Mouse (Mus musculus) lung, embryonic 15.5 days (tissue): Measurements from ENCODE around the gene Gpr153. TPM values are rescaled to one million over a fixed set of nuclear protein-coding genes. Genes with fewer than 3 reads are reported as not detected.

Experiments used
- ATAC-seq: fragments of 200-750 bp; cut with Nextera tagmentation; 2 replicates; pipeline ENCODE4 v1.8.0; 2017; ENCODE audit warnings: moderate number of reproducible peaks, borderline replicate concordance; ENCODE audit not compliant: low FRiP score, low TSS enrichment; ENCODE audit errors: extremely low read depth
- H3K27ac ChIP-seq: fragments of 300-500 bp; sonication (generic); 2 replicates; pipeline ENCODE4 v1.5.1; 2015; ENCODE audit warnings: moderate library complexity, mild to moderate bottlenecking, inconsistent platforms
- H3K27me3 ChIP-seq: fragments of 300-500 bp; sonication (generic); 2 replicates; pipeline ENCODE4 v1.6.1; 2015; ENCODE audit warnings: inconsistent platforms
- H3K36me3 ChIP-seq: fragments of 300-500 bp; sonication (generic); 2 replicates; pipeline ENCODE4 v1.6.1; 2015; ENCODE audit warnings: inconsistent platforms
- H3K4me1 ChIP-seq: fragments of 300-500 bp; sonication (generic); 2 replicates; pipeline ENCODE4 v1.6.1; 2015; ENCODE audit warnings: inconsistent platforms
- H3K4me2 ChIP-seq: fragments of 300-500 bp; sonication (generic); 2 replicates; pipeline ENCODE4 v1.6.1; 2015; ENCODE audit warnings: inconsistent platforms, mild to moderate bottlenecking, moderate library complexity
- H3K4me3 ChIP-seq: fragments of 300-500 bp; sonication (generic); 2 replicates; pipeline ENCODE4 v1.5.1; 2015; ENCODE audit warnings: mild to moderate bottlenecking, inconsistent platforms
- H3K9ac ChIP-seq: fragments of 300-500 bp; sonication (generic); 2 replicates; pipeline ENCODE4 v1.6.1; 2015; ENCODE audit warnings: inconsistent platforms
- H3K9me3 ChIP-seq: fragments of 300-500 bp; sonication (generic); 2 replicates; pipeline ENCODE4 v1.6.1; 2016; ENCODE audit warnings: inconsistent platforms
- WGBS: fragments of 180-500 bp; shearing (Covaris S2); methylation state at CpG from one replicate; pipeline ENCODE4 v1.1.7; 2015; 5-methylcytosine and 5-hydroxymethylcytosine counted together
- polyA plus RNA-seq: library from polyadenylated mRNA; unstranded; fragments of >200 nt; fragmentation: Nextera tagmentation; extraction: Ambion mirVana; gene quantifications from 2 replicates; pipeline ENCODE4 v1.2.1, GENCODE M21; 2015

Gene Gpr153
- polyA plus RNA-seq, 1 experiment from 2014 or later: 14.9 TPM

- Histone ChIP-seq H3K27me3 (no peaks in the 10 kb centered on the region), H3K4me1 (no peaks in the 10 kb centered on the region), H3K4me3 (no peak overlapping the region), H3K4me2 (no peak overlapping the region), H3K9ac (no peak overlapping the region), H3K36me3 (no peaks in the 10 kb centered on the region), H3K27ac (no peak overlapping the region), H3K9me3 (no peaks in the 10 kb centered on the region)
- ATAC-seq: no peak
- WGBS: 53% methylated on average over 3 of the region's 3 CpGs
Measured at GRCm38 (mm10) chr4:152247195-152247594, 26.8 kb upstream of the Gpr153 start.

- no peaks in the 10 kb centered on the region for H3K36me3 ChIP-seq
- H3K4me3 ChIP-seq: no peak overlapping the region
- no peak overlapping the region for H3K27ac ChIP-seq
- ATAC-seq: no peak
- no peak overlapping the region for H3K9ac ChIP-seq
- H3K9me3 ChIP-seq: no peaks in the 10 kb centered on the region
- H3K27me3 ChIP-seq: no peaks in the 10 kb centered on the region
- 86% methylated on average over 6 of the region's 6 CpGs for WGBS
- H3K4me1 ChIP-seq: no peaks in the 10 kb centered on the region
- no peak overlapping the region for H3K4me2 ChIP-seq
Measured at GRCm38 (mm10) chr4:152250615-152251014, 23.4 kb upstream of the Gpr153 start.

- WGBS: 47% methylated on average over 9 of the region's 9 CpGs
- Histone ChIP-seq H3K27me3 (no peaks in the 10 kb centered on the region), H3K4me1 (peaks cover 14% of the 10 kb centered on the region; the same call in 1 of the 2 replicates), H3K9ac (no peak overlapping the region), H3K9me3 (no peaks in the 10 kb centered on the region), H3K27ac (no peak overlapping the region), H3K4me2 (no peak overlapping the region), H3K36me3 (no peaks in the 10 kb centered on the region), H3K4me3 (no peak overlapping the region)
- no peak for ATAC-seq
Measured at GRCm38 (mm10) chr4:152253183-152253759, 20.8 kb upstream of the Gpr153 start.

DNA sequence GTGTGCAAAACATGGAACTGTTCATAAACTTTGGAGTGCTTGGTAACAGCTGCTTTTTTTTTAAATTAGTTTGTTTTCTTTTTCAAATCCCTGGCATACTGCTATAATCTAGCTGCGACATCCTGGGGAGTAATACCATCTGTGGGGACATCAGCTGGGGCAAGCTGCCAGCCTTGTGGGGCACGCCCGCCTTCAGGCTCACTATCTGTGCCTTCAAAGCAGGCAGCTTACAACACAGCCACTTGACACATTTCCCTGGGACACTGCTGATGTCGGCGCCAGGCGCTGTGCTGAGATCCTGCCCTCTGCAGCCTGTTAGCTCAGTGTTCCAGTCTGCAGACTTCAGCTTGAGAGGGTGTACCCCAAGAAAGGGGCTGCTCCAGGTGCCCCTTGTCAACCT, 17.0 kb upstream of the Gpr153 start:
- Histone ChIP-seq H3K27ac (peak overlapping the region; percentile 43), H3K9me3 (no peaks in the 10 kb centered on the region), H3K4me3 (no peak overlapping the region), H3K4me1 (peaks cover 21% of the 10 kb centered on the region; the same call in 1 of the 2 replicates), H3K36me3 (no peaks in the 10 kb centered on the region), H3K27me3 (no peaks in the 10 kb centered on the region), H3K9ac (no peak overlapping the region), H3K4me2 (no peak overlapping the region)
- 27% methylated on average over 6 of the region's 6 CpGs for WGBS
- peak; percentile 64; the same call in 1 of the 2 replicates for ATAC-seq

- Histone ChIP-seq H3K4me2 (no peak overlapping the region), H3K27ac (no peak overlapping the region), H3K4me3 (no peak overlapping the region), H3K36me3 (no peaks in the 10 kb centered on the region), H3K27me3 (no peaks in the 10 kb centered on the region), H3K4me1 (peaks cover 40% of the 10 kb centered on the region), H3K9me3 (no peaks in the 10 kb centered on the region), H3K9ac (no peak overlapping the region)
- 88% methylated on average over 8 of the region's 8 CpGs for WGBS
- no peak for ATAC-seq
Measured at GRCm38 (mm10) chr4:152260451-152260850, 13.6 kb upstream of the Gpr153 start.

DNA sequence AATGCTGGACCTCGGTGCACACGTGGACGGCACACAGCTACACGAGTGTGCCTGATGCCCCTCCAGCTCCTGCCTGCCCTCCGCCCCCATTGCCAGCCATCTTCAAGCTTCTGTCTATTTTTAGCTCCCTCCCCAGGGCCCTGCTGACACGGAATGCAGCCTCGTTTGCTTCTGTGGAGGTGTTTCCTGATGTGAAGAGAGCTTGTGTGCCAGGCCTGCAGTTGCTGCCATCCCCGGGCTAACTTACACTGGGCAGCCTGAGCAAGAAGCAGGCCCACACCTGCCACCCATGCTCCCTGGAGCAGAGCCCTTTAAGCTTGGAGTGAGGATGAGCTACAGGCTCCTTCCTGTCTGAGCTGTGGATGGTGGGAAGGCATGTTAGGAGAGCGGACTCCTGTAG, 11.8 kb upstream of the Gpr153 start:
- WGBS: 48% methylated on average over 9 of the region's 9 CpGs
- no peaks in the 10 kb centered on the region for H3K36me3 ChIP-seq
- H3K4me3 ChIP-seq: no peak overlapping the region
- H3K4me1 ChIP-seq: peaks cover 30% of the 10 kb centered on the region
- no peak overlapping the region for H3K9ac ChIP-seq
- H3K9me3 ChIP-seq: no peaks in the 10 kb centered on the region
- ATAC-seq: no peak
- H3K27ac ChIP-seq: no peak overlapping the region
- no peaks in the 10 kb centered on the region for H3K27me3 ChIP-seq
- H3K4me2 ChIP-seq: no peak overlapping the region

GRCm38 (mm10) chr4:152263089-152263488, 10.9 kb upstream of the Gpr153 start:
- H3K4me1 ChIP-seq: peaks cover 34% of the 10 kb centered on the region
- H3K4me2 ChIP-seq: no peak overlapping the region
- H3K4me3 ChIP-seq: no peak overlapping the region
- ATAC-seq: no peak
- 48% methylated on average over 9 of the region's 9 CpGs for WGBS
- no peaks in the 10 kb centered on the region for H3K27me3 ChIP-seq
- no peak overlapping the region for H3K9ac ChIP-seq
- no peak overlapping the region for H3K27ac ChIP-seq
- H3K36me3 ChIP-seq: no peaks in the 10 kb centered on the region
- H3K9me3 ChIP-seq: no peaks in the 10 kb centered on the region

GRCm38 (mm10) chr4:152263512-152264176, 10.4 kb upstream of the Gpr153 start:
- no peak overlapping the region for H3K9ac ChIP-seq
- H3K4me1 ChIP-seq: peaks cover 37% of the 10 kb centered on the region
- H3K4me2 ChIP-seq: no peak overlapping the region
- no peaks in the 10 kb centered on the region for H3K27me3 ChIP-seq
- H3K36me3 ChIP-seq: no peaks in the 10 kb centered on the region
- no peaks in the 10 kb centered on the region for H3K9me3 ChIP-seq
- ATAC-seq: peak; percentile 68
- no peak overlapping the region for H3K27ac ChIP-seq
- no peak overlapping the region for H3K4me3 ChIP-seq
- 37% methylated on average over 10 of the region's 10 CpGs for WGBS

GRCm38 (mm10) chr4:152264177-152264530, 9.9 kb upstream of the Gpr153 start:
- ATAC-seq: no peak
- peaks cover 37% of the 10 kb centered on the region for H3K4me1 ChIP-seq

DNA sequence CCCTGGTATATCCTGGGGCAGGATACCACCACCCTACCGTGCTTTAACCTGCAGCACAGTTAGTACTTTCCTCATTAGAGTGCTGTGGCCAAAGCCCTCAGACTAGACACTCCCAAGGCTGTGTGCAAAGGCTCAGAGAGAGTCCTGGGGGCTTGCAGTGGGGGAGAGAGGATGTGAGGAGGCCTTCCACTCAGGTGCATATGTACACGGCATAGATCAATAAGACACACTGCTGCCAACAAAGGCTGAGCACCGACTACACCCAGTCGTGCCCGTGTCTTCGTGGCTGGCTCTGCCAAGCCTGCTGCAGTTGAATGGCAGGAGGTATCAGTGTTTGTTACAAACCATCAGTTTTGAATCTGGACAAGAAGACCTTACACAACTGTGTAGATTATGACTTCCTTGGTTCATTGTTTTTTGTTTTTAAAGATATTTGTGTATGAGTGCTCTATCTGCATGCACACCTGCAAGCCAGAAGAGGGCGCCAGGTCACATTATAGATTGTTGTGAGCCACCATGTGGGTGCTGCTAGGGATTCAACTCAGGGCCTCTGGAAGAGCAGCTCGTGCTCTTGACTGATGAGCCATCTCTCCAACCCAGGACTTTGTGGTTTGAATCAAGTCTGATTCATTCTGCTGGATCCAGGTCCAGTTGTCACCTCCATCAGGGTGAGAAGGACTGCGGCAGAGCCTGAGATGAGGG, 9.0 kb upstream of the Gpr153 start:
- Histone ChIP-seq H3K9ac (no peak overlapping the region), H3K4me2 (no peak overlapping the region), H3K4me1 (peaks cover 37% of the 10 kb centered on the region), H3K27ac (no peak overlapping the region), H3K4me3 (no peak overlapping the region), H3K27me3 (no peaks in the 10 kb centered on the region), H3K36me3 (no peaks in the 10 kb centered on the region), H3K9me3 (no peaks in the 10 kb centered on the region)
- ATAC-seq: no peak
- 89% methylated on average over 9 of the region's 9 CpGs for WGBS

More at GRCm38 (mm10) chr4:152264177-152264530, 9.9 kb upstream of the Gpr153 start:
- Histone ChIP-seq H3K36me3 (no peaks in the 10 kb centered on the region), H3K9ac (no peak overlapping the region), H3K4me3 (no peak overlapping the region), H3K27ac (no peak overlapping the region), H3K27me3 (no peaks in the 10 kb centered on the region), H3K4me2 (no peak overlapping the region), H3K9me3 (no peaks in the 10 kb centered on the region)
- WGBS: 43% methylated on average over 4 of the region's 4 CpGs

DNA sequence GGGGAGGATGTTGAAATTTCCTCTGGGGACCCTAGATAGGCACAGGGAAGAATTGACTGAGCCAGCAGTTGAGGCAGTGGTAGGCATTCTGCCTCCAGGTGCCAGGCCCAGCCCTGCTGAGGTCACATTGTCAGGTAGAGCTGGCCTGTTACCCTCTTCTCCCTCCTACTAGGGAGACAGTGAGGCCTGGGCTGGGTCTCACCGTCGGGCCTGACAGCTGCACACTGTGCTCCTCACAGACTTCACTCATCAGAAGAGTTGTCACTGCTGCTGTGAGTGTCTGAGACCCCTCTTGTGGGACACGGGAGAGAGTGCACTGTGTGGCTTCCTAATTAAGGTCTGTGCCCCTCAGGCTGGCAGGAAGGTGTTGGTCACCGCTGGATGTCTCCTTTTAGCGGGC, 8.2 kb upstream of the Gpr153 start:
- Histone ChIP-seq H3K36me3 (no peaks in the 10 kb centered on the region), H3K9me3 (no peaks in the 10 kb centered on the region), H3K4me1 (peaks cover 37% of the 10 kb centered on the region), H3K27ac (no peak overlapping the region), H3K9ac (no peak overlapping the region), H3K4me3 (no peak overlapping the region), H3K4me2 (no peak overlapping the region), H3K27me3 (no peaks in the 10 kb centered on the region)
- 57% methylated on average over 5 of the region's 5 CpGs for WGBS
- no peak; the same call in 1 of the 2 replicates for ATAC-seq

- Histone ChIP-seq H3K36me3 (no peaks in the 10 kb centered on the region), H3K4me2 (no peak overlapping the region), H3K9me3 (no peaks in the 10 kb centered on the region), H3K4me3 (no peak overlapping the region), H3K27ac (no peak overlapping the region), H3K4me1 (peaks cover 42% of the 10 kb centered on the region), H3K9ac (no peak overlapping the region), H3K27me3 (no peaks in the 10 kb centered on the region)
- 35% methylated on average over 10 of the region's 10 CpGs for WGBS
- ATAC-seq: no peak
Measured at GRCm38 (mm10) chr4:152266236-152266895, 7.7 kb upstream of the Gpr153 start.
